Mouse (Mus musculus): Measurements from ENCODE around the gene Noct.

DNA sequence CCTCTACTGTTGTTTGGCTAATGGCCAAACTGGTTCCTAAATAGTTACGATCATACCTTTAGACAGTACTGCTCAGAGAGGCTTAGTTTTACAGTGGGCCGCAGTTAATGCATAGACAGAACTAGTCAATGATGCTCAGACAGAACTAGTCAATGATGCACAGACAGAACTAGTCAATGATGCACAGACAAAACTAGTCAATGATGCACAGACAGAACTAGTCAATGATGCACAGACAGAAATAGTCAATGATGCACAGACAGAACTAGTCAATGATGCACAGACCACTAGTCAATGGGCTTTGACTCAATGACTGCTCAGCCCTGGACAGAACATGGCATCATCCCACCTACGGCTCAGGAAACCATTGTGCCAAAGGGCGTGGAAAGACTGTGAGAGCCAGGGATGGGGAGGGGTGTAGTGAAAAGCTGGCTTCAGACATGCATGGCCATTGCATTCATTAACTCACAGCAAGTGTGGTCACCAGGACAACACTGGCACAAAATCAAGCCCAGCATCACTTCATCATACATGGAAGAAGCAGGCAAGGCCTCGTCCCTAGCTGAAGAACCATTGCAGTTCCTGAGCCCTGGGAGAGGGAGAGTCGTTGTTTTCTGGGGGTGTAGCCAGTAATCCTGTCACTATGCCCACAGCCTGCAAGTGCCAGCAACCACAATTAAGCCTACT, 44.6 kb upstream of the Noct start:
- no peak for TF ChIP-seq CTCF (IDR thresholded peaks at IDR 0.05; ENCODE audit: control insufficient read depth, insufficient read depth, low read length)
- no peak for TF ChIP-seq POLR2A (IDR thresholded peaks at IDR 0.05; ENCODE audit: borderline replicate concordance, control insufficient read depth, low read depth, low read length)

All from bone marrow, adult 2 months (tissue).